ENCODE assay signal across 12 mouse cellular contexts in the genomic region with DNA sequence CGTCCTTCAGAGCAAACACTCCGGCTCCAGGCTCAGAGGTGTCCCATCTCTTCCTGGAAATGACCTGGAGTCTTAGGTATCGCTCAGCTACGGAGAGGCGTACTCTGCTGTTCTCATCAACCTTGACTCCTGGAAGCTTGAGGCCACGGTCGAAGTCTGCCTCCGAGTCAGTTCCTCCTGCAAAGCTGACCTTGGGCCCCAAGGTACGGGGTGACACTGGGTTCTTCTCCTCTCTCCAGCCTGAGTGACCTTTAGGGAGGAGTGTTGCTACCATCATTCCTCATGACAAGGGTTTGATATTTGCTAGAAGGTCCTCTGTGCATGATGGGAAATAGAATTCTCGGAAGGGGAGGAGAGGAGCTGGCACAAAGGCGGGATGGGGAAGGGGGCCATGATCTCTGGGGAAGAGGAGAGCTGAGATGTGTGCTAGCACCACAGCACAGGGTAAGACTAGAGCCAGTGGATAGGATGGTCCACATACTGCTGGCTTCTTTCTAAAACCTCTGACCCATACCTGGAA.
"Had no signal": no experiment of that assay in that cellular context is flagged by ENCODE, and none has a peak within 500 bp of the region (broad histone marks: within the 10 kb centered on the region; RNA-seq: fewer than 3 reads in every experiment).

No protein-coding gene starts in this region.

- ATAC-seq: liver, embryonic 12.5 days had no signal

- H3K4me2 ChIP-seq: limb, embryonic 15.5 days; liver, embryonic 12.5 days; lung, embryonic 14.5 days; midbrain, embryonic 12.5 days; neural tube, embryonic 13.5 days; stomach, embryonic 15.5 days had no signal

- H3K9me3 ChIP-seq: limb, embryonic 15.5 days; liver, embryonic 12.5 days; midbrain, embryonic 12.5 days; neural tube, embryonic 13.5 days; stomach, embryonic 15.5 days had no signal

- H3K36me3 ChIP-seq: limb, embryonic 15.5 days; liver, embryonic 12.5 days; midbrain, embryonic 12.5 days; neural tube, embryonic 13.5 days; stomach, embryonic 15.5 days had no signal

- H3K27ac ChIP-seq: left cerebral cortex, adult 2 months; limb, embryonic 15.5 days; liver, embryonic 12.5 days; midbrain, embryonic 12.5 days; neural tube, embryonic 13.5 days; stomach, embryonic 15.5 days had no signal

- H3K4me3 ChIP-seq: left cerebral cortex, adult 2 months; limb, embryonic 15.5 days; liver, embryonic 12.5 days; midbrain, embryonic 12.5 days; neural tube, embryonic 13.5 days; stomach, embryonic 15.5 days had no signal

- H3K4me1 ChIP-seq: liver, embryonic 12.5 days; stomach, embryonic 15.5 days had no signal

- H3K9ac ChIP-seq: limb, embryonic 15.5 days; liver, embryonic 12.5 days; lung, embryonic 14.5 days; midbrain, embryonic 12.5 days; neural tube, embryonic 13.5 days; stomach, embryonic 15.5 days had no signal

- DNase-seq: kidney, postnatal 25 days; lung, embryonic 14.5 days; lung, postnatal 10 days; lung, postnatal 4 days; thymus, adult 2 months; thymus, postnatal 25 days had no signal

- H3K27me3 ChIP-seq: limb, embryonic 15.5 days; liver, embryonic 12.5 days; midbrain, embryonic 12.5 days; neural tube, embryonic 13.5 days; stomach, embryonic 15.5 days had no signal
